Mouse (Mus musculus): ENCODE results near the gene Utp20. TPM values are rescaled to one million over a fixed set of nuclear protein-coding genes. Genes with fewer than 3 reads are reported as not detected.
"Not testable (repeated sequence)": the region's sequence is repeated elsewhere in the genome, so short reads cannot be mapped to it uniquely, and the experiment has no call there.

Gene Utp20
- polyA plus RNA-seq, 1 experiment from 2014 or later, result 12.4 TPM

DNA sequence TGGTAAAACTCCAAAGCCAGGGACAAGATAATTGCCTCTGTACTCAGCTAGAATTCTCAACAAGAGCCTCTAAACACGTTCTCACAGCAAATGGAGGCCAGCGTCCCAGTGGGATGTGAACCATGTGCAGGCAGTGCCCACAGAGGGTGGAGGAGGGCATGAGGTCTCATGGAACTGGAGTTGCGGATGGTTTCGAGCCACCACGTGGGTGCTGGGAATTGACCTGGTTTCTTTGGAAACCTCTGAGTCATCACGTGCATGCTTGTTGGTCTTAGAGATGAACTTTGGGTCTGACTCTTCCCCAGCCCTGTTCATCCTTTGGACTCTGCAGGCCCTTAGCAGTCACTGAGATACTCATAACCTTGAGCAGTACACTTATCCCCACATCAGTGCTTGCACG is 26.7 kb upstream of the Utp20 start:
- DNase-seq (ENCODE audit: low spot score) (no peak), ATAC-seq (replicated peaks; ENCODE audit: low FRiP score, low read depth) (no peak)
- H3K4me2 ChIP-seq (ENCODE audit: low read length), result no peak overlapping the region
- TF ChIP-seq CTCF (IDR thresholded peaks at IDR 0.05; ENCODE audit: low read depth), result no peak
- 86% methylated on average over 7 of the region's 7 CpGs for WGBS
- H3K4me3 ChIP-seq (replicated peaks; ENCODE audit: low read depth, low read length), result no peak overlapping the region
- no peaks in the 10 kb centered on the region for H3K4me1 ChIP-seq (replicated peaks; ENCODE audit: insufficient read depth, low read length)
- no peak overlapping the region for H3K9ac ChIP-seq (ENCODE audit: low read depth, low read length)
- no peaks in the 10 kb centered on the region for H3K9me3 ChIP-seq (replicated peaks; ENCODE audit: low read length)
- no peak overlapping the region for H3K27ac ChIP-seq
- no peaks in the 10 kb centered on the region for H3K36me3 ChIP-seq (ENCODE audit: insufficient read depth, low read length)
- H3K27me3 ChIP-seq (ENCODE audit: insufficient read depth, low read length), result no peaks in the 10 kb centered on the region

DNA sequence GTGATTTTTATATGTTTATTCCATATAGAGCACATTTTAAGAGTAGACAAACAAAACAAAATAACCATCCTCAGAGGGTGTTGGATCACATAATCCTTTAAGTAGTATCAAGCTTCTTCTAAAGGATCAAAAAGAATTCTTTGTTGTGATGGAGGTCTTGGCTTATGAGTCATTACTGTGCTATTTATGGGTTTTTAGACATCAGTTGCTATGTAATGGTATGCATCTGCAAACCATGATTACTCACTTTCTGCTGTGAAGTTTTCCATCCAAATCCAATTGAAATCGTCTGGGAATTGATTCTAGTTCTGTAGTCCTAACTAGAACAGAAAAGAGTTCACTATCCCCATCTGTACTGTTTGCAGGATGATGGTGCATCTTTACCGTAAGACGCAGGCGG is 23.4 kb upstream of the Utp20 start:
- Histone ChIP-seq H3K27ac (no peak overlapping the region), H3K4me2 (ENCODE audit: low read length) (no peak overlapping the region), H3K4me1 (replicated peaks; ENCODE audit: insufficient read depth, low read length) (no peaks in the 10 kb centered on the region), H3K4me3 (replicated peaks; ENCODE audit: low read depth, low read length) (no peak overlapping the region), H3K9ac (ENCODE audit: low read depth, low read length) (no peak overlapping the region), H3K9me3 (replicated peaks; ENCODE audit: low read length) (no peaks in the 10 kb centered on the region), H3K36me3 (ENCODE audit: insufficient read depth, low read length) (no peaks in the 10 kb centered on the region), H3K27me3 (ENCODE audit: insufficient read depth, low read length) (no peaks in the 10 kb centered on the region)
- ATAC-seq (replicated peaks; ENCODE audit: low FRiP score, low read depth) (no peak), DNase-seq (ENCODE audit: low spot score) (no peak)
- WGBS, result 82% methylated on average over 4 of the region's 4 CpGs
- no peak for TF ChIP-seq CTCF (IDR thresholded peaks at IDR 0.05; ENCODE audit: low read depth)

DNA sequence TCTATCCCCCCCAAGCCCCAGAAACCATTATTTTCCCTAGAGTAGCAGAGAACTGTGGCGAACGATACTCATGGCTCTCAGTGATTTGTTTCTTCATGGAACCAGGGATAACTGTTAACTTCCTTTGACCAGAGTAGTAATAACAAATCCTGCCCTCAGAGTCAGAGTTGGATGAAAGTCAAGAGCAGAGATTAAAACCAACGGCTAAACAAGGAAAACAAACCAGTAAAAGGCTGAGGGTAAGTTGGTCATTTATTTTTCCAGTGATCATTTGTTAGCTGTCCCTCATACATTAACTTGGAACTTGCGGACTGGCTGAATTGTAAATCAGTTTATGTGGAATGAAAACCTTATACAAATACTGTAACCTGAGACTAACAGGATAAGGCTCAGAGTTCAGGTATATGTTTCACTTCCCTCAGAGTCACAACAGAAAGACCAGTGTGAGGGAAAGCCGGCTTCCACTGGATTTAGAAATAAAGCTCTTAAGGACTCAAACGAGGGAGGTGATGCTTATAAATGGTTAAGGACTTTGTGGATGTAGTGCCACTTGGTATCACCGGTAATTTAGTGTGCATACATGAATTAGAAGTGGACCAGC is 22.4 kb upstream of the Utp20 start:
- H3K36me3 ChIP-seq (ENCODE audit: insufficient read depth, low read length), result no peaks in the 10 kb centered on the region
- 0 out of 2 replicates have a peak, but pooled peaks have one; percentile 17 for ATAC-seq (replicated peaks; ENCODE audit: low FRiP score, low read depth)
- 30% methylated on average over 7 of the region's 7 CpGs for WGBS
- TF ChIP-seq CTCF (IDR thresholded peaks at IDR 0.05; ENCODE audit: low read depth), result no peak
- H3K4me3 ChIP-seq (replicated peaks; ENCODE audit: low read depth, low read length), result no peak overlapping the region
- no peak overlapping the region for H3K4me2 ChIP-seq (ENCODE audit: low read length)
- H3K4me1 ChIP-seq (replicated peaks; ENCODE audit: insufficient read depth, low read length), result no peaks in the 10 kb centered on the region
- H3K27me3 ChIP-seq (ENCODE audit: insufficient read depth, low read length), result no peaks in the 10 kb centered on the region
- H3K9ac ChIP-seq (ENCODE audit: low read depth, low read length), result no peak overlapping the region
- DNase-seq (ENCODE audit: low spot score), result peak; percentile 24
- no peak overlapping the region; the same call in 1 of the 2 replicates for H3K27ac ChIP-seq
- no peaks in the 10 kb centered on the region for H3K9me3 ChIP-seq (replicated peaks; ENCODE audit: low read length)

DNA sequence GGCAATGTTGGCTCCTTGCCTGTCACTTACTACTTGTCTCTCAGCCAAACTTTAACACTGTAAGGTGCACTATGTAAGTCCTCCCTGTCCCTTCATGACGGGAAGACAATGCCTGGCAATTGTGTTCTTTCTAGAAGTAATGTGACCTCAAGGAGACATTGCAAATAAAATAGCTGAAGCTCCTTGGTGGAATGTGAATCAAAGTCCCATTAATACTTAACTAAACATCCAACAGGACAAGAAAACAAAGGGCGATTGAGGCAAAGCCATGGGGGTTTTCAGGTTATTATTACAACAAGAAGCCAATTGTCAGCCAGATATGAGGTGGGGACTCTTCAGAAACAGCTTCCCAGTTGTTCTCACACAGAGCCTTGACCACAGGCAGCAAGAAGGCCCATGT is 7.6 kb upstream of the Utp20 start:
- Histone ChIP-seq H3K4me1 (replicated peaks; ENCODE audit: insufficient read depth, low read length) (no peaks in the 10 kb centered on the region), H3K4me3 (replicated peaks; ENCODE audit: low read depth, low read length) (no peak overlapping the region), H3K36me3 (ENCODE audit: insufficient read depth, low read length) (no peaks in the 10 kb centered on the region), H3K4me2 (ENCODE audit: low read length) (no peak overlapping the region), H3K9ac (ENCODE audit: low read depth, low read length) (no peak overlapping the region), H3K9me3 (replicated peaks; ENCODE audit: low read length) (no peaks in the 10 kb centered on the region), H3K27me3 (ENCODE audit: insufficient read depth, low read length) (no peaks in the 10 kb centered on the region), H3K27ac (no peak overlapping the region)
- 54% methylated on average over 2 of the region's 2 CpGs for WGBS
- TF ChIP-seq CTCF (IDR thresholded peaks at IDR 0.05; ENCODE audit: low read depth), result no peak
- DNase-seq (ENCODE audit: low spot score) (no peak), ATAC-seq (replicated peaks; ENCODE audit: low FRiP score, low read depth) (no peak)

DNA sequence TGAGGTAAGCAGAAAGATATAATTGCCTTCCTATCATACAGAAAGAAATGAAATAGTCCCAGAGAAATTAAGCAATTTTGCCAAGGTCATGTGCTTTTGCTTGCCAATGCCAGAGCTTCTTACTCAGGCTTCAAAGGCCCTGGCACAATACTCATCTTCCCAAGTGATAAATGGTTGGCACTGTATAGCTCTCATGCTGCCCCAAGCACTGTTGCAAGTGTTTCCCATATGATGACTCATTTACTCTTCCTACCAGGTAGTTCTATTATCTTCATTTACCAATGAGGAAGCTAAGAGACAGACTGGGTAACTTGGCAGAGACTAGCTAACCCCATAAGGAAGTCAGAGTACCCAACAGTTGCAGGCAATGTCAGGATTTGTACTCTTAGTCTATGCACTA is 1.8 kb upstream of the Utp20 start:
- Histone ChIP-seq H3K36me3 (ENCODE audit: insufficient read depth, low read length) (0 out of 2 replicates have a peak, but pooled peaks cover 3% of the 10 kb centered on the region), H3K4me1 (replicated peaks; ENCODE audit: insufficient read depth, low read length) (peaks cover 5% of the 10 kb centered on the region; the same call in 1 of the 2 replicates), H3K27ac (no peak overlapping the region), H3K9me3 (replicated peaks; ENCODE audit: low read length) (no peaks in the 10 kb centered on the region), H3K9ac (ENCODE audit: low read depth, low read length) (no peak overlapping the region), H3K27me3 (ENCODE audit: insufficient read depth, low read length) (no peaks in the 10 kb centered on the region), H3K4me3 (replicated peaks; ENCODE audit: low read depth, low read length) (no peak overlapping the region), H3K4me2 (ENCODE audit: low read length) (no peak overlapping the region)
- no peak for DNase-seq (ENCODE audit: low spot score)
- no peak for TF ChIP-seq CTCF (IDR thresholded peaks at IDR 0.05; ENCODE audit: low read depth)
- ATAC-seq (replicated peaks; ENCODE audit: low FRiP score, low read depth), result no peak

DNA sequence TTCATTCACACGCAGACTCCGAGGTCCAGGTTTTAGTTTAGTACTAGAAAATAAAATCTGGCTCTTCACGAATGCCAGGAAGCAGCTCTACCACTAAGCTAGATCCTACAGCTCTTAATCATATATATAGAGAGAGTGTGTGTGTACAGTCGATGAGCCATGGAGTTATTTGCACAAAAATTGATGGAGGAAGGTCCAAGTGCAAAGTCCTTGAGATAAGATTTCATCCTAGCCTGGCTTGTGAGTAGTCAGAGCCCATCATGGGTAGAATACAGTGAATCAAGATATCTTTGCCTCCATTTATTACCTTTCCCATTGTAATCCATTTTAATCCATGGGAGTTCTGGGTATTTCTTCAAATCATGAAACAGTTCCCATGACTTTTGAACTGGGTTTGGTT is 992 bp upstream of the Utp20 start:
- Histone ChIP-seq H3K9ac (ENCODE audit: low read depth, low read length) (no peak overlapping the region), H3K27ac (no peak overlapping the region), H3K4me1 (replicated peaks; ENCODE audit: insufficient read depth, low read length) (peaks cover 5% of the 10 kb centered on the region; the same call in 1 of the 2 replicates), H3K4me2 (ENCODE audit: low read length) (peak overlapping the region; percentile 77; the same call in 1 of the 2 replicates), H3K27me3 (ENCODE audit: insufficient read depth, low read length) (no peaks in the 10 kb centered on the region), H3K4me3 (replicated peaks; ENCODE audit: low read depth, low read length) (no peak overlapping the region), H3K9me3 (replicated peaks; ENCODE audit: low read length) (no peaks in the 10 kb centered on the region), H3K36me3 (ENCODE audit: insufficient read depth, low read length) (0 out of 2 replicates have a peak, but pooled peaks cover 3% of the 10 kb centered on the region)
- ATAC-seq (replicated peaks; ENCODE audit: low FRiP score, low read depth), result no peak
- no peak for DNase-seq (ENCODE audit: low spot score)
- TF ChIP-seq CTCF (IDR thresholded peaks at IDR 0.05; ENCODE audit: low read depth), result no peak
- WGBS, result 87% methylated on average over 4 of the region's 4 CpGs

DNA sequence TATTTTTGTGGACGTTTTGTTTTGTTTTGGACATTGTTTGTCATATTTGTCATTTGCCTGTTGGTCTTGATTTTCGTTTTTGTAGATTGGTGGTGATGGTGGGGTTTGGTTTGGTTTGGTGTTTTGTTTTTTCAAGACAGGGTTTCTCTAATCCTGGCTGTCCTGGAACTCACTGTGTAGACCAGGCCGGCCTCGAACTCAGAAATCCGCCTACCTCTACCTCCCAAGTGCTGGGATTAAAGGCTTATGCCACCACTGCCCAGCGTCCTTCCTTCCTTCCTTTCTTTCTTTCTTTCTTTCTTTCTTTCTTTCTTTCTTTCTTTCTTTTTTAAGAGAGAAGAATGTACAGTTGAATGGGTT is 323 bp upstream of the Utp20 start:
- H3K27ac ChIP-seq, result 0 out of 2 replicates have a peak overlapping the region, but pooled peaks have one; percentile 15

More for the DNA sequence above, 323 bp upstream of the Utp20 start:
- peak; percentile 50; the same call in 1 of the 2 replicates for ATAC-seq (replicated peaks; ENCODE audit: low FRiP score, low read depth)
- H3K27me3 ChIP-seq (ENCODE audit: insufficient read depth, low read length); DNase-seq (ENCODE audit: low spot score); H3K36me3 ChIP-seq (ENCODE audit: insufficient read depth, low read length); H3K4me1 ChIP-seq (replicated peaks; ENCODE audit: insufficient read depth, low read length); H3K9me3 ChIP-seq (replicated peaks; ENCODE audit: low read length): not testable (repeated sequence)
- H3K9ac ChIP-seq (ENCODE audit: low read depth, low read length), result peak overlapping the region; percentile 39; the same call in 1 of the 2 replicates
- H3K4me3 ChIP-seq (replicated peaks; ENCODE audit: low read depth, low read length), result peak overlapping the region; percentile 84
- WGBS, result 4% methylated on average over 6 of the region's 6 CpGs
- H3K4me2 ChIP-seq (ENCODE audit: low read length), result peak overlapping the region; percentile 77

Measured in kidney, postnatal 0 days (tissue).